Mouse (Mus musculus) liver, embryonic 14.5 days (tissue): ENCODE results near the gene Kcnj6.

ENCODE experiments used
- CTCF ChIP-seq: IDR thresholded peaks from 2 replicates; pipeline ENCODE4 v1.5.1; 2016; ENCODE audit warnings: antibody characterized with exemption, low read depth, control low read depth
- EP300 ChIP-seq: IDR thresholded peaks from 2 replicates; pipeline ENCODE4 v1.6.1; 2016; ENCODE audit warnings: antibody characterized with exemption, low read depth

DNA sequence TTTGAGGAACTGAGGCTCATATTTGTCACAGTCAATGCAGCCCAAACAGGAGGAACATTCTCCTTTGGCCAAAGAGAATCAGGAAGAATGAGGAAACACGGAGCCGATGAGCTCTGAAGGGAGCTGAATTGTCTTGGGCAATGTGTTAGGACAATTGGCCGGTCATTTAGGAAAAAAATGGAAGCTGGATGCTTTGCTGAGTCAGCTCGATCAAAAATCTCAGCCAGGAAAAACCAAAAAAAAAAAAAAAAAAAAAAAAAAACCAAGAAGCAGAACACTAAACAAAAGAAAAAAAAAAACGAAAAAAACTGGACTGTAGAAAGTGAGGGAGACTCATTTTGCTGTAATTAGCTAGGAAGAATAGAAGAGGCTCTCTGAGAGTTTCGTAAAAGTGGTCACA lies 200.1 kb downstream of the Kcnj6 start:
- TF ChIP-seq EP300 (no peak), CTCF (no peak)
